Mouse (Mus musculus): ENCODE results near the gene Slc50a1.

DNA sequence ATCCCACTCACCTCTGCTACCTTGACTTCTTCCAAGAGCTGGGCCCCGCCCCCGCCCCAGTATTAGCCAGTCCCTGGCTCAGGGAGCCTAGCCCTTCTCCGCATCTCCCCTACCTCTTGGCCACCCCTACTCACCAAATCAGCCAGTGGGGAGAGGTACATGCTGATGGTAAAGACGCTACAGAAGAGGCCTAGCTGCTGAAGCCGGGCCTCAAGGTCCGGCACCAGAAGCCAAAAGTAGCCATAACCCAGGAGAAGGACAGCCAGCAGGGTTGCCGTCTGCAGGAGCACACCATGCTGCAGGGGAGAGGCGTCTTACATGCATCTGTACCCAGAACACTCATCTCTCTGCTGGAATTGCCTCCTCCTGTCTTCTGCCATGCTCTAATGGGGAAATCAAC is 1.5 kb downstream of the Slc50a1 start:
- no peak for TF ChIP-seq CTCF (IDR thresholded peaks at IDR 0.05; ENCODE audit: low read depth)
- no peak for TF ChIP-seq EP300 (IDR thresholded peaks at IDR 0.05; ENCODE audit: low read depth)
